Comparison of ENCODE assay signal across 9 mouse cellular contexts in genomic region chr15:98504514-98504913, GRCm38 (mm10). TPM values are rescaled to one million over a fixed set of nuclear protein-coding genes. Genes with fewer than 3 reads are reported as not detected.
DNase-seq lines count a peak whose midpoint lies in the region; ATAC-seq and TF ChIP-seq lines count a peak whose summit lies in the region.
"Had no signal": no experiment of that assay in that cellular context is flagged by ENCODE, and none has a peak within 500 bp of the region (broad histone marks: within the 10 kb centered on the region; RNA-seq: fewer than 3 reads in every experiment).

No protein-coding gene starts in this region.

- H3K9me3 ChIP-seq in G1E (replicated peaks), result no peaks in the 10 kb centered on the region
- 0 out of 2 replicates have a peak, but pooled peaks cover 4% of the 10 kb centered on the region for H3K9me3 ChIP-seq in megakaryocyte, embryonic 14.5 days

- peaks cover 39% of the 10 kb centered on the region for H3K27me3 ChIP-seq in G1E (ENCODE audit: insufficient read depth, low read length)
- peaks cover 48% of the 10 kb centered on the region for H3K27me3 ChIP-seq in megakaryocyte, embryonic 14.5 days (replicated peaks)

- H3K36me3 ChIP-seq in G1E (replicated peaks), result no peaks in the 10 kb centered on the region
- H3K36me3 ChIP-seq in megakaryocyte, embryonic 14.5 days (replicated peaks; ENCODE audit: low read length), result no peaks in the 10 kb centered on the region

- no peak overlapping the region for H3K4me3 ChIP-seq in G1E (ENCODE audit: low read depth, low read length)
- H3K4me3 ChIP-seq in megakaryocyte, embryonic 14.5 days (replicated peaks), result peak overlapping the region; percentile 23

- intact Hi-C loops in gastrocnemius, postnatal 14 days (cut with DNase I; ENCODE audit: low total_unique reads), result no loop called here

- peak; percentile 28 for DNase-seq in cerebellum, adult 11 months
- no peak for DNase-seq in cerebellum, adult 11-12 months
- no peak for DNase-seq in G1E (ENCODE audit: low spot score)
- peak; percentile 78 to 86 for DNase-seq in cerebellum, postnatal 10 days
- peak; percentile 70 for DNase-seq in gastrocnemius, postnatal 14 days
- peak; percentile 73 for DNase-seq in kidney, postnatal 14 days
- DNase-seq in spleen, postnatal 4 days (ENCODE audit: low spot score in 2 of 2), result peak; percentile 79 to 94

- peak; percentile 40 for ATAC-seq in G1E (ENCODE audit: extremely low read depth, insufficient number of reproducible peaks, low FRiP score, poor library complexity, severe bottlenecking)

- peak; percentile 82 for TF ChIP-seq CTCF in G1E (IDR thresholded peaks at IDR 0.05; ENCODE audit: low read depth, low read length)

- peaks cover 14% of the 10 kb centered on the region for H3K4me1 ChIP-seq in G1E (ENCODE audit: insufficient read depth, low read depth, low read length)
- H3K4me1 ChIP-seq in megakaryocyte, embryonic 14.5 days, result peaks cover 28% of the 10 kb centered on the region

RNA-seq across cellular contexts. Expression of gene Olfr279, which starts 12.3 kb away (rescaled TPM):
- total RNA-seq in G1E (2014; fragmentation: Nextera tagmentation), result not detected in 2 replicates
- total RNA-seq in G1E (2017), result 0.11 and 0.17 TPM in 2 replicates
- polyA plus RNA-seq in G1E (2012), result not detected in 2 replicates
- not detected for total RNA-seq in gastrocnemius, postnatal 14 days (2021)
- not detected in 2 replicates for polyA plus RNA-seq in megakaryocyte, embryonic 14.5 days (2012; ENCODE audit: insufficient read depth, low replicate concordance)
- polyA plus RNA-seq: liver, embryonic 16.5 days had no signal

RNA-seq across cellular contexts. Expression of gene Lalba, which starts 22.0 kb away (rescaled TPM):
- total RNA-seq in G1E (2014; fragmentation: Nextera tagmentation) (not detected in 2 replicates), G1E (2017) (not detected in 2 replicates)
- not detected in 2 replicates for polyA plus RNA-seq in G1E (2012)
- not detected for total RNA-seq in gastrocnemius, postnatal 14 days (2021)
- not detected in 2 replicates for polyA plus RNA-seq in megakaryocyte, embryonic 14.5 days (2012; ENCODE audit: insufficient read depth, low replicate concordance)
- polyA plus RNA-seq: liver, embryonic 16.5 days had no signal

RNA-seq across cellular contexts. Expression of gene Kansl2, which starts 29.6 kb away (rescaled TPM):
- total RNA-seq in G1E (2014; fragmentation: Nextera tagmentation) (26.9 and 39.8 TPM in 2 replicates), G1E (2017) (49.1 and 50.4 TPM in 2 replicates)
- 44.3 and 52.5 TPM in 2 replicates for polyA plus RNA-seq in G1E (2012)
- total RNA-seq in gastrocnemius, postnatal 14 days (2021), result 10 to 100 TPM; 52.5 to 56.9 TPM
- polyA plus RNA-seq in megakaryocyte, embryonic 14.5 days (2012; ENCODE audit: insufficient read depth, low replicate concordance), result 7.5 and 14.4 TPM in 2 replicates

RNA-seq across cellular contexts. Expression of gene OR5BS1P, which starts 34.8 kb away (rescaled TPM):
- total RNA-seq in G1E (2014; fragmentation: Nextera tagmentation), result not detected in 2 replicates
- 0.06 and 0.11 TPM in 2 replicates for total RNA-seq in G1E (2017)
- polyA plus RNA-seq in G1E (2012), result not detected in 2 replicates
- not detected for total RNA-seq in gastrocnemius, postnatal 14 days (2021)
- polyA plus RNA-seq in megakaryocyte, embryonic 14.5 days (2012; ENCODE audit: insufficient read depth, low replicate concordance), result not detected in 2 replicates
- polyA plus RNA-seq: liver, embryonic 16.5 days had no signal

RNA-seq across cellular contexts. Expression of gene Olfr281, which starts 52.1 kb away (rescaled TPM):
- total RNA-seq in G1E (2014; fragmentation: Nextera tagmentation), result not detected in 2 replicates
- 0.11 and 0.17 TPM in 2 replicates for total RNA-seq in G1E (2017)
- polyA plus RNA-seq in G1E (2012), result not detected in 2 replicates
- total RNA-seq in gastrocnemius, postnatal 14 days (2021), result not detected
- polyA plus RNA-seq in megakaryocyte, embryonic 14.5 days (2012; ENCODE audit: insufficient read depth, low replicate concordance), result not detected in 2 replicates
- polyA plus RNA-seq: liver, embryonic 16.5 days had no signal

Comparison
In these comparisons a context has a peak if more than half of its experiments do, and no peak if none do; other contexts are left out.
1. DNase-seq: peak in cerebellum, adult 11 months (single experiment), cerebellum, postnatal 10 days (2 of 2), gastrocnemius, postnatal 14 days (single experiment), kidney, postnatal 14 days (single experiment) and spleen, postnatal 4 days (2 of 2); none in cerebellum, adult 11-12 months (single experiment) and G1E (single experiment).